Mouse (Mus musculus) cortical plate, adult 2 months (tissue): Measurements from ENCODE around the gene Vapb.

Experiments used
- CTCF ChIP-seq: fragments of 200-500 bp; IDR thresholded peaks from 2 replicates; pipeline ENCODE4 v1.5.1; 2011; ENCODE audit warnings: mild to moderate bottlenecking, control low read depth, low read length; ENCODE audit not compliant: insufficient read depth; ENCODE audit errors: extremely low read depth
- POLR2A ChIP-seq: fragments of 200-500 bp; IDR thresholded peaks from 2 replicates; pipeline ENCODE4 v1.6.1; 2011; ENCODE audit warnings: mild to moderate bottlenecking, low read length, control low read depth; ENCODE audit not compliant: insufficient read depth; ENCODE audit errors: extremely low read depth

DNA sequence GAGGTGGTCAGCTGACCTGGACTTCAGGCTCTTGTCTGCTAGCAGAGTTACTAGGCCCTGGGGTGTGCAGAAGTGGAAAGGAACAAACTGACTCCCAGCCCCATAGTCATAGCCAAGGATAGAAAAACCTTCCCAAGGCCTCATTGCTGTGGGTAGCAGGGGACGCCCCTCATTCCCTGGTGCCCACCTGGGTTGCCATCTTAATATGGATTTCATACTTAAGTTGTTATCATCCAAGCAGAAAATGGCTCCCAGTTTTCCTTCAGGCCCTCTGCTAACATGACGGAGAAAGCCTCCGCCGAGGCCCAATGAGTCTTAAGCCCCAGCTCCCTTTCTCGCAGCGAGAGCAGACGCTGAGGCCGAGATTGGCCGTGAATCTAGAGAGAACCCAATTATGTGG, 63.3 kb downstream of the Vapb start:
- TF ChIP-seq POLR2A: no peak
- no peak for TF ChIP-seq CTCF
